Mouse (Mus musculus): ENCODE data around the gene Hadha.

The Hadha gene

DNA sequence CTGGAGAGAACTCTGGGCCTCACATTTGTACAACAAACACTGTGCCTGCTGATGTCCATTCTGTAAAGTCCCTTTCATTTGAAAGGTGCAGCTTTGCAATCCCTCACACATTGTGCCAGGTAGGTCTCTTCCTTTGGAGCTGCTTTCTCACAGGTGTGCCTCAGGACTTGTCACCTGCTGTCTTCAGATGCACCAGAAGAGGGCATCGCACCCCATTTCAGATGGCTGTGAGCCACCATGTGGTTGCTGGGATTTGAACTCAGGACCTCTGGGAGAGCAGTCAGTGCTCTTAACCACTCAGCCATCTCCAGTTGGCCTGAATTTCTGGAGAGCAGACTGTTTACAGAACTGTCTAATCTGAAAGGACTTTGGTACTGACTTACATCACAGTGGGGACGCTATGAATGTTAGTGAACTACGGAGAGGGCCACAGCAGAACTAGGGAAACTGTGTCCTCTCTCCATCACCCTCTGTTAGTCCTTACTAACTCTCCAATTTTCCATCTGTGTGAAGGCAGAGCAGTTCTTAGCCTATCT lies 42.4 kb downstream of the Hadha start:
- no peak for DNase-seq (ENCODE audit: low spot score in 2 of 2)

DNA sequence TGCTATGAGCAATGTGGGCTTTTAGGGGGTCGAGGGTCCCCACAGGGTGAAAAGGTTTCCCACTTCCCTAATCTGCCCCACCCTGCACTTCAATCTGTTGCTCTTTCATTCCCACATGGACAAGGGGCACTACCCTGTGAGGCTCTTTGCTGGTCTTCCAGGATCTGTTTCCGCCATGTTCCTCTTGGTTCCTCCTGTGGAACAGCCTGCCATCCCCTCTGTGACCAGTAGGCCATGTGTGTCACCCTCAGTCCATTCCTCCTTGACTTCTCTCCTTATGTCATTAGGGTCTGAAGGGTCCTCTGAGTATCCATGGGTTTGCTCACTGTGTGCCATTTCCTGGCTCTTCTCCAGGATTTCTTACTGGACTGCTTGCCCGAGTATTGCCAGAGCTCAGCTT lies 43.2 kb downstream of the Hadha start:
- no peak for DNase-seq (ENCODE audit: low spot score in 2 of 2)

DNA sequence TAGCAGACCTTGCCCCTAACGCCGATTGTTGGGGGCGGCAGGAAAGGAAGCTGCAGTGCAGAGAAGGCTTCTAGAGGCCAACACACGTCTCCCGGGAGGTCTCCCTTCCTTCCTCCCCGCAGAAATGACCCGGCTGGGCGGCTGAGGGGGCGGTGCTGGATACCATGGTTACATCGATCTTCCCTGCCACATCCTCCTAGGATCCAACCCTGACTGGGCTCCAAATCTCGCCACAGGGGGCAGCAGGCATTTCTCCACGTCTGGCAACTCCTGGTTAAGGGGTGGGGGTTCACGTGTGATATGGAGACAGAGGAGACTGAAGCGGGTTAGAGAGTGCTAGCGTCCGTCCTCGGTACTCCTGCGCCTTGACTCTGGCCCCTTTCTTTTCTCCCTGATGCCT lies 43.8 kb downstream of the Hadha start:
- DNase-seq (ENCODE audit: low spot score in 2 of 2) = peak; percentile 46 to 72

DNA sequence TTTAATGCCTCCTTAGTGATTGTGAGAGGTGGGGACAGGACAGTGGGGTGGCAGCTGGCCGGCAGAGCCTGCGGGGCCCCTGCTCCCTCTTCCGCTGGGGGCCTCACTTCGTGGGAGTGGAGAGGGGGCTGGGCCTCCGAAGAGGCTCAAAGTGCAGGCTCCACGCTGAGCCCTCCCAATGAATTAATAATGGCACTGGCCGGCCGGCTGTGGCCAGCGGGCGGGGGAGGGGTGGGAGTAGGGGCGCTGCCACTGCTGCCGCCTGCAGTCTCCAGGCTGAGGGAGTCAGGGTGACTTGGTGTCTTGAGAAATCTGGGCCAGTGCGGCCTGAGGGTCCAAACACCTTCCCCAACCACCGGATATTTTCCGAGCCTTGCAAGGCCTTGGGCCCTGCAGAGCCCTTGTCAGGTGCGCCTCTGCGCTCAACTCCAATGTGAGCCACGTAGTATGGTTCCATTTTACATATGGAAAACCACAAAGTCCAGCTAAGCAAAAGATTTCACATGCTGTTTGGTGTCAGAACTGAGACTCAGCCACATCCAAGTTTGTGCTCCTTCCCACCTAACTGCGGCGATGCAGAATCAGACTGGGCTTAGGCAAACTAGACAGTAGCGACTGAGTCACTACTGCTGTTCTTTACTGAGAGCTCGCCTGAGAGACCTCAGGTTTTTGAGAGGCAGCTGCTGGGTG lies 44.4 kb downstream of the Hadha start:
- DNase-seq (ENCODE audit: low spot score in 2 of 2) = no peak

DNA sequence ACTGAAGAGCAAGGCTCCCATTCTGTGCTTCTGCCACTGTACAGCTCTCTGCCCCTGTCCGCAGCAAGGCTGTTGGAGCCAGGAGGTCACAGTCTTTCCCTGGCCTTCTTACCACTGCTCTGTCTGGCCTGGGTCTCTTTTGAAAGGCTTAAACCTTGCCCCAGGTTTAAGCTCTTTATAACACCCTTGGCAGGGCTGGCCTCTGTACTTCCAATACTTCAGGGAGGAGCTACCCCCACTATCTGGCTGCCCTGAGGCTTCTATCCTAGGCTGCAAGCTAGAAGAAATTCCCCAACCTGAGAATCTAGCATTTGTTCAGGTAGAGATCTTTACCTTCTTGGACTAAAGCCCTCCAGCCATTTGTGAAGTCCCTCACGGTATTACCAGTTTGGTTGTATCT lies 45.1 kb downstream of the Hadha start:
- no peak for DNase-seq (ENCODE audit: low spot score in 2 of 2)

DNA sequence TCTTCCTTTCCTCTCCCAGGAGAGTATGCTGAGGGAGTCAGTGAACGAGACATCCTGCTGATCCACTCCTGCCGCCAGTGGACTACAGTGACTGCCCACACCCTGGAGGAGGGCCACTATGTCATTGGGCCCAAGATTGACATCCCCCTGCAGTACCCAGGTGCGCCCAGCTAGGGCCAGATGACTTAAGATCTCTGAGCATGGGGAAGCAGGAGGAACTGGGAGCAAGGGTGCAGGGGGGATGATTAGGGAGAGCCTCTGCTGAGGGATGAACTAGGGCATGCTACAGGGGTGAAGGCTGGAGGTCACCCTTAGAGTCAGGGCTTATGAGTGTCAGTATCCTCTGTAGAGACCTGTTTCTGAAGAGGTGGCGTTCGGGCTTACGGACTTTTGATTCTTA lies 46.7 kb downstream of the Hadha start:
- no peak for DNase-seq (ENCODE audit: low spot score in 2 of 2)

DNA sequence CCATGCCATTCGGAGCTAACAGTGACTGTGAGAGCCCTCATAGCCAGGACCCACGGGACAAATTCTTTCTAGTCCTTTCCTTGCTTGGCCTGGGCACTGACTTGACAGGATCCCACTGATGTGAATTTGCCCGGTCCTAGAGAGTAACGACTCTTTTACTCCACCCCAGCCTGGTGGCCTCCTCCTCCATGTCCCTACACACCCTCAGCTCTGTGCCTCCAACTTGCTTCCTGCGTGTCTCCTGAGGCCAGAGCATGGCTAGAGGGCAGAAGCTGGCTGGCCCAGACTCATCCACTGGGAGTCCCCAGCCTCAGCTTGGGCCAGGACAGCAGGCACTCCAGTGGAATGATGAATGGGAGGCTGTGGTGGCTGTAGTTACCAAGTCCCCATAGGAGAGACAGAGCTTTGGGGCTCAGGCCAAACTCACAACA lies 47.3 kb downstream of the Hadha start:
- DNase-seq (ENCODE audit: low spot score in 2 of 2) = no peak

DNA sequence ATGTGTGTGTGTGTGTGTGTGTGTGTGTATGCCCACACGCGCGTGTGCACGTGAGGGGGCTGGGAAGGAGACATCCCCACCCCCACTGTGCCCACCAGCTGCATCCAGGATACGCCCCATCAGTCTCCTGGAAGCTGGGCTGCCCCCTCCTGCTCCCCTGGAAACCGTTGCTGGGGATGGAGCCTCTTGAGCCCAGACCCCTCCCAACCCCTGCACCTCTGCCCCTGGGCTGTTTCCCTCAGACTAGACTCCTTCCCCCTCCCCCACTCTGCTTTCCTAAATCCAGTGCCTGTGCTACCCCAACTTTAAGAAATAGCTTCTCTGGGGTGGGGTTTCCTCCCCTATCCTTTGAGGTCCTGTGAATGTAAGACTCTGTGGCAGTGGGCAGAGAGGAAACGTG lies 47.8 kb downstream of the Hadha start:
- peak in 1 of 2 experiments; percentile 32 for DNase-seq (ENCODE audit: low spot score in 2 of 2)

DNA sequence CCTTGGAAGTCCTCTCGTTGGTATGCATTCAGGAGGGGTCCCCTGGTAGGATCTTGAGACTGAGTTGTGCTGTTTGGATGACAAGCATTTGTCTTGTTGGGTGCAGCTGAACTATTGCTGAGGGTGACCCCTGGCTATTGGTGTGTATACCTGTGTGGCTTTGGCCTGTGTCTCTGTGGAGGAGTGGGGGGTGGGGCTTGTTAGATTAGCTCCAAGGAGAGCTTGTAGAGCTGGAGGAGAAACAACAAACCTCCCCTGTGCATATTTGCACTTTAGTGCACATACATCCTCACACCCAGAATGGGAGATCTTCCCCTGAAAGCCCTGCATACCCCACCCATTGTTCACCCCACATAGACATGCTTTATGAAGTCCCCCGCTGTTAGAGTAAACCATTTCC lies 48.2 kb downstream of the Hadha start:
- no peak for DNase-seq (ENCODE audit: low spot score in 2 of 2)

DNA sequence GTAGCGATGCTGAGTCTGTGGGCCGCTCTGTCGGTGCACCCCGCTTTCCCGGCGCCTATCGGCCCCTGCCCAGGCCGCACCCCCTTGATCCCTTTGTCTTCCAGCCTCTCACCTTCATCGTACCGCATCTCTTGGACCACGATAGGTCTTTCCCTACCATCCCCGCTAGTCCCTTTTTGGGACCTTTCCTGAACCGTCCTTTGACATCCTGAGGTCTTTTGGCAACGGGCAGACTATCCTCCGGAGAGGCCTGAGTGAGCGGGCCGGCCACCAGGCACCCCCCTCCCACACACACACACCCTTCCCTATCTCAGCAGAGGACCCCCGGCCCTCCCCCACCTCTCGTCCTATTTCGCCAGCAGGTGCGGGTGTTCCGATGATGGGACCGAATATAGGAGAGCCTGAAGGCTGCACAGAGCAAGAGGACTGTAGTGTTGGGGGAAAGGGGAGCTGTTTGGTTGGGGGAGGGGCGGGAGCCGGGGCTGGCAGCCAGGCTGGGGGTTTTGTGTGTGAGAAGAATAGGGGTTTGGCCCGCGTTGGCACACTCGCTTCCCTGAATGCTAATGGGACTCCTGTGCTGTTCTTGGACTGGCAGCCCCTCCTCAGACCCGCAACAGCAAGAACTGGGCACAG lies 49.2 kb downstream of the Hadha start, which contains the start of gene 3110082J24Rik:
3110082J24Rik (minus strand) TSS at position 419 of the 633 bp plus-strand sequence.
- DNase-seq (ENCODE audit: low spot score in 2 of 2) = peak in 1 of 2 experiments; percentile 55

DNA sequence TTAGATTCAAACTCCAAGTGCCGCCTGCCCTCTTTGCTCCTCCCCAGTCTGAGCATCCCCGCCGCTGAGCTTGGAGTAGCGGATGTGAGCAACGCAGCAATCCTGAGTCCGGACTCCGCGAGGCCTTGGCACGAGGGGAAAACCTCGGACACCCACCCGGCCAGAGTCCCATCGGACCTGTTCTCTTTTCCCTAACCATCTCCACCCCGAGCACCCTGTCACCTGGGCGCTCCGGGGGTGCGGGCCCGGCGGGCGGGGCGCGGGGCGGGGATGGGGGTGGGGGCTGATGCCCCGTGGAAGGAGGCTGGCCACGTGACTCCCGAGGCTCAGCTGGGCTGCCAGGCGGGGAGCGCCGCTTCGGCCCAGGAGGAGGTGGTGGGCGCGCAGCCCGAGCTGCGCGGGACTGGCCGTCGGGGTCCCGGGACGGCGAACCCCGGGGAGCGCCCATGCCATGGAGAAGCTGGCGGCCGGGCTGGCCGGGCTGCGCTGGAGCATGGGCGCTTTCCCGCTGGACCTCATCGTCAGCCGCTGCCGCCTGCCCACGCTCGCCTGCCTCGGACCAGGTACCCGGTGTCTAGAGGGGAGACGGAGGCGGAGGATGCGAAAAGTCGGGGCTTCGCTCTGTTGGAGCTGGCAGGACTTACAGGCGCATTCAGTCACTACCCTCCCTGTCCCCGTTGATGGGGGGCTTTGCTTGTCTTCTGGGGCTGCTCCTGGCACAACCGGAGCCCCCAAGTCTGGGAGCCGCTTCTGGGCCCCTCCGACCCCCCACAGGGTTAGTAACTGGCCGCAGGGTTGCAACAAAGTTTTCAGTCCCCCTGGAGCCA lies 49.9 kb downstream of the Hadha start, which contains the start of gene Garem2:
Garem2 (plus strand) TSS at position 321 of the 827 bp plus-strand sequence.
- DNase-seq (ENCODE audit: low spot score in 2 of 2) = no peak

DNA sequence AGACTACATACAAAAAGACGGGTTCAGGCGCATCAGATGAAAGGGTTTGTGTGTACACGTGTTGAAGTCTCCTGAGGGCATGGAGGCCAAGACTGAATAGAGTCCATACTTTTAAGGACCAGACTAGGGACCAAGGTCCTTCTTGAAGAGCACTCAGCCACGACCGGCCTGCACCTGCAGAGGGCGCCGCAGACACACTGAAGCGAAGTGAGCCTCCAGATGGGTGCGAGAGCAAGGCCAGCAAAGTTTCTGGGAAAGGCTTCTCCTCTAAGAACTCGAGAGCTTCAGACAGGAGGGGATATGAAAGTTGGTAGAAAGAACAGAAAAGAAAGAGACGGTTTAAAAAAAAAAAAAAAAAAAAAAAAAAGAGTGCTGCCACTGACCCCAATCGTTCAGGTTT lies 50.6 kb downstream of the Hadha start:
- DNase-seq (ENCODE audit: low spot score in 2 of 2) = peak in 1 of 2 experiments; percentile 73

DNA sequence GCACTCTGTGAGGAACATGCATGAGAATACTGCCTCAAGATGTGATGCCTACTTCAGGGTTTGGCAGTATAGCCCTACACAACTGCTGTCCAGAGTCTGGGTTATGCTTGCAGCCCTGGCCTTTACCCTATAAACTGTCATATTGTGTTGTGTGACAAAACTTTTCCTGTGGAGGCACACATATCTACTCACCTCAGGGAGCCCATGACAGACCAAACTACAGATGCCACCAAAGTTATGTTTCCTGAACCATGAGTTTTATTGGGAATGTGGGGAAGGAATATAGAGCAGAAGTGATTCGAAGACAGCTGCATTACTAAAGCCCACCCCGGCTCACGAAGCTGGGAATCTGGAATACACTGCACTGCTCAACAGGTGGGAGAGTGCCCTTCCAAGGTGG lies 51.6 kb downstream of the Hadha start:
- no peak for DNase-seq (ENCODE audit: low spot score in 2 of 2)

DNA sequence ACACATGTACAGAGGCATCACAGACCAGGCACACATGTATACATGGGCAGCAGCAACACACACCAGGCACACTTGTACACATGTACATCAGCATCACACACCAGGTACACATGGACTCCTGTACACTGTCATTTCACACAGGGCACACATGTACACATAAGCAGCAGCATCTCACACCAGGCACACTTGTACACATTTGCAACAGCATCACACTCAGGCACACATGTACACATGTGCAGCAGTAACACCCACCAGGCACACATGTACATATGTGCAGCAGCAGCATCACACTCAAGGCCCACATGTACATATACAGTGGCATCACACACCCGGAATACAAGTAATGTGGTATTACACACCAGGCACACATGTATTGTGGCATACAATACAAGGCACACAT lies 56.7 kb downstream of the Hadha start:
- no peak for DNase-seq (ENCODE audit: low spot score in 2 of 2)

DNA sequence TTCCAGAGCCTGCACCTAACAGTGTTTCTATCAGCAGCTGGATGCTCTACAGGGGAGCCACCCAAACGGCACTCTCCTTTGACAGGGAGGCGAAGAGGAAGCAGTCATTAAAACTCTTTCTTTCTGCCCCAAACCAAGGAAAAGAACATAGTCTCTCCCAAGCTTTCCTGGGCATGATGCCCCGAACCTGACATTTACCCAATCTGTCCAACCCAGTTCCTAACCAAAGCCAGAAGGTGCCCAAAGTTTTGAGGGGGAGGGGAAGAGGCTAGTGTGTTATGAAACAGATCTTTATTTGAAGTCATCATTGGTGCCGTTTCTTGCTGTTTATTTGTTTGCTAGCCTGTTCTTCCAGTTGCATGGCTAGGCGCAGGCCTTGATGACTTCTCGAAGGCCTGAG lies 59.2 kb downstream of the Hadha start:
- no peak for DNase-seq (ENCODE audit: low spot score in 2 of 2)

DNA sequence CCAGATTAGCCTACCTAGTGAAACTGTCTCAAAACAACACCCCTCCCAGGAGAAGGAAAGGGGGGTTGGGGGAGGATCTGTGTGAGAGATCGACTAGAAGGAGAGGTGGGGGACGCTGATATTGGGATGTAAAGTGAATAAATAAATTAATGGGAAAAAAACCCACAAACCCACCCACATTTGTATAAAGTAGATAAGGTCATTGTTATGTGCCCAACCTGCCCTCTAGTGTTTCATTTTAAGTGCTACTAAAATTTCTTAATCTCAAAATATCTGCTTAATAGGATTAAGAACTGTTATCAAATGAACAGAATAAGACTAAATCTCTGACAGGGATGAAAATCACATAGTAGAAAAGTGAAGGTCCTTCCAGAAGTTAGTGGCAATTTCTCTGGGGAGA lies 60.6 kb downstream of the Hadha start:
- DNase-seq (ENCODE audit: low spot score in 2 of 2) = no peak

DNA sequence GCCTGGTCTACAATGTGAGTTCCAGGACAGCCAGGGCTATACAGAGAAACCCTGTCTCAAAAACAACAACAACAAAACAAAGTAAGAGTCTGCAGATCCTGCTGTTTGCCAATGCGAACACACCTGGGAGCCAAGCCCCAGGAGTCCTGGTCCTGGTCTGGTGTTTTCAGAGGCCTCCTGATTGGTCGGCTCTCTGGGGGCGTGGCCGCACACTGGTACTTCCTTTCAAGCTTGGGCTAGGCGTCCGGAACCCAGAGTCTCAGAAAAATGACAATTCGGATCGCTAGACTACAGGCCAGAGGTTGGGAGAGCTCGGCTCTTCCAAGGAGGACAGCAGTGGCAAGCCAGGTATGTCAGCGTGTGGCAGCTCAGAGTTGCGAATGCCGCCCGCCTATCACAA lies 62.3 kb downstream of the Hadha start:
- DNase-seq (ENCODE audit: low spot score in 2 of 2) = no peak

DNA sequence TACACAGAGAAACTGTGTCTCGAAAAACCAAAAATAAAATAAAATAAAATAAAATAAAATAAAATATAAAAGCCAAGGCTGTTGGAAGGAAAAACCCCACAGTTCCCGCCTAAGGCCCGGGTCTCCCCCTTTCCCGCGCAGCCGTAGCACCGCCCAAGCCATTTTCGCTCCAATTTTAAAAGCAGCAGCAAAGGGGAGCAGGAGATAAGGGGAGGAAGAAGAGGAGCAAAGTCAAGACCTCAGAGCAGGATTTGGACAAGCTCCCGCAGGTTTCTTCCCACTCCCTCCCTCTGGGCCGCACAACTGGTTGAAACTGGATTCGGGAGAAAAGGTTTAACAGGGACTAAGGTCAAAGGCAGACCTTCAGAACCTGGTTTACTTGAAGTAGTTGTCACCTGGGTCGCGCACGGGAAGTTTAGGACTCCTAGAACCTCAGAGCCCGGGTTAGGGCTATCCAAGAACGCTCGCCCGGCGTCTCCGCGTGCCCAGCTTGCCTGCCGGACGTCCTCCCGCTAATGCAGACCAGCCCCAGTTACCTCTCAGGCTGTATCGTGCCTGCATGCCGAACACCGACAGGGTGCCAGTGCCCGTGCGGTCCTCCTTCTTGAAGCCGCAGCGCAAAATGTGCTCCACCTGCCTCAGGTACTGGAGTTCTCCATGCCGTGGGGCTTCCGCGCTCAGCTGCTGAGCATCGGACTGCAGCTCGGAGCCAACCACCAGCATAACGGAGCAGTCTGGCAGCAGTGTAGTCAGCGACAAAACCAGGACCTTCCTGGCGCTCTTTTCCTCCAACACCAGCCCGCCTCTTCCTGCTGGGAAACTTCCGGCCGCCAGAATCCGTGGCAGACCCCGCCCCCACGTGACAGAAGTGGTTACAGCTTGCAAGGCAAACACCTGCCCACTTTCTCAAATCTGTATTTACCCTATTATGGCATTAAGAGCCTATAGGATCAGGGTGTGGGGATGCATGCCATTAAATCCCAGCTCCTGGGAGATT lies 81.8 kb downstream of the Hadha start, which contains the start of gene Tyms:
Tyms (minus strand) TSS at position 793 of the 997 bp plus-strand sequence.
- DNase-seq (ENCODE audit: low spot score in 2 of 2) = peak; percentile 49 to 74

DNA sequence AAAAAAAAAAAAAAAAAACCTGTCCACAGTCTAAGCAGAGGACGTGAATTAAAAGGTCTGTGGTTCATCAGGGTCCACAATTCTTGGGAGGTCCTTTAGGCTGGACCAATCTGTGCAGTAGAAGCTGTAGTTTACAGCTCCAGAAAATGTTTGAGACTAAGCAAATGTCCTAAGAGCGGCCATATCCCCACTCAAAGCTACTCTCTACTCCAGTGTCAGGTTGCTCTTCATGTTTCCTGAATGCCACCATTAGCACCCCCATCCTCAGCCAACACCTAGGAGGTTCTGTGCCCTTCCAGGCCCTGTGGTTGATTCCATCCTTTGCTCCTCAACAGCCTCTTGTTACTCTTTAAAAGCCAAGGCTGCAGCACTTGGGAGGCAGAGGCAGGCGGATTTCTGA lies 82.6 kb downstream of the Hadha start:
- DNase-seq (ENCODE audit: low spot score in 2 of 2) = no peak

DNA sequence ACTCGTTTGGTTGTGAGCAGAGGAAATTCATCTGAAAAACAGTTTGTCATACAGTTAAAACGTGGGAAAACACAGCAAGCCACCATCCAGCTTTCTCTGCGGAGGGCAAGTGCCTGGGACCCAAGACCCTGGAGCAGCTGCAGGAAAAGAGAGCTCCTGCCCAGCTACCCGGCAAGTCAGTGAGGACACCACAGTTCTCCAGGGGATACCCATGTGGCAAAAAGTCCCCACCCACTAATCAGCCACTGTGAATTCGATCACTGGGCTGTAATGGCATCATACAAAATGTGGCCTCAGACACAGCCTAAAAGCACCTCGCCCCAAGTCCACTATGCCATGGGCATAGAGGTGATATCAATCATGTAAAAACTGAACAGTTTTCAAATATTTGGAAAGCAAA lies 83.3 kb downstream of the Hadha start:
- DNase-seq (ENCODE audit: low spot score in 2 of 2) = no peak

Measured in cerebellum, postnatal 4 days (tissue).